Mouse (Mus musculus) heart, postnatal 0 days (tissue): ENCODE measurements around the gene Prr14l.
"Not testable (repeated sequence)": the region's sequence is repeated elsewhere in the genome, so short reads cannot be mapped to it uniquely, and the experiment has no call there.

ENCODE experiments used
- CTCF ChIP-seq: IDR thresholded peaks from 2 replicates; pipeline ENCODE4 v1.5.1; 2016; ENCODE audit warnings: antibody characterized with exemption, control low read depth, low read depth
- EP300 ChIP-seq: IDR thresholded peaks from 2 replicates; pipeline ENCODE4 v1.6.1; 2016; ENCODE audit warnings: antibody characterized with exemption, low read depth

GRCm38 (mm10) chr5:32828766-32829165 lies 25.3 kb downstream of the Prr14l start:
- not testable (repeated sequence) for TF ChIP-seq EP300, CTCF
